Mouse (Mus musculus): Measurements from ENCODE around the gene Parp4.
A peak's percentile ranks its signal among the peaks of the same experiment; 100 is the strongest.

Gene Parp4

DNA sequence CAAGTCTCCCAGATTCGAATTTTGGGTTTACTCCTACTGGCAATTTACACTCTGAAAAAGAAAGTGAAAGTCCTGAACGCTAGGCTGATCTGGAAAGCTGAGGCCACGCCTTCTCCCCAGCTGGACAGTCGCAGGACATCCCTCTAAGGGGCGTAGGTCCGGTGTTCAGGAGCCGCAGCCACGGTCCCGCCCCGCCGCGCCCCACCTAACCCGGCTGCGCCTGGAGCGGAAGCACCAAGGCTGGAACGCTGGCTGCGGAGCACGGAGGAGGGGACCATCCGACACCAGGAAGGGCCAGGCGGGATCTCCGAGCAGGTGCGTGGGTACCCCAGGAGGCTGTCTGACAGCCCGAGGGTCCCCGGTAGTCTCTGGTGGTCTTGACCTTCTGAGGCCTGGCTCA, at the start of gene Parp4, which contains the start of gene Cenpj:
Gene Parp4, plus strand, starts transcription at position 204 of the 400 bp plus-strand sequence.
Gene Cenpj, minus strand, starts transcription at position 10 of the 400 bp plus-strand sequence.
- DNase-seq (ENCODE audit: low read depth, low spot score): peak; percentile 84

DNA sequence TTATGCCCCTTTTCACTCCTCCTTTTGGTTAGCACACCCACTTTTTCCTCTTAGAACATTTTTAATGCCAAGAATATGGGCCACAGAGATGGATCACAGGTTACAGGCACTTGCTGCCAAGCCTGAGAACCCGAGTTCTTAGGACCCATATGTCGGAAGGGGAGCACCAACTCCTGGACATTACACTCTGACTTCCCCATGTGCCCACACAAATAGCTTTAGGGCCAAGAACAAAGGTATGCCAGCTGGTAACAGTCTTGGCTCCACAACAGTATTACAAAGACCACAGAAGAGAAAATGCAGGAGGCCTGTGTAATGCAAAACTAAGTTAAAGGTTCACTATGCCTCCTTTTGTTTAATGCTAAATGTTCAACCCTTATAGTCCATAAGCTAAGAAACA, 44.6 kb upstream of the Parp4 start:
- peak; percentile 86 for DNase-seq (ENCODE audit: low read depth, low spot score)

DNA sequence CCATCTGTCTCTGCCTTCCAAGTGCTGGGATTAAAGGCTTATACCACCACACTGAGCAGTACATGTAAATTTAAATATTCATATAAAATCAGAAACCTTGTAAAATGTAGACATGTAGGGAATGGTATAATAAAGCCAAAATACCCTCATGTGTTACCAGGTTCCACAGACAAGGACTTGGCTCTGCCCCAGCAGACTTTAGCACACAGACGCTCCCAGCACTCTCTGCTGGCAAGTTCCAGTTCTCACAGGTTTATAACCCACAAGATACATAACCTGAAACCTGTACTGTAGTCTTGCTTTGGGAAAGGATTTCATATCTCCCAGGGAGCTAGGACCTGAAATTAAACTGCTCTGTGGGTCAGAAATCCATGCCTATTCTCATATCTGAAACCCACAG, 30.5 kb upstream of the Parp4 start:
- DNase-seq (ENCODE audit: low read depth, low spot score): peak; percentile 6

DNA sequence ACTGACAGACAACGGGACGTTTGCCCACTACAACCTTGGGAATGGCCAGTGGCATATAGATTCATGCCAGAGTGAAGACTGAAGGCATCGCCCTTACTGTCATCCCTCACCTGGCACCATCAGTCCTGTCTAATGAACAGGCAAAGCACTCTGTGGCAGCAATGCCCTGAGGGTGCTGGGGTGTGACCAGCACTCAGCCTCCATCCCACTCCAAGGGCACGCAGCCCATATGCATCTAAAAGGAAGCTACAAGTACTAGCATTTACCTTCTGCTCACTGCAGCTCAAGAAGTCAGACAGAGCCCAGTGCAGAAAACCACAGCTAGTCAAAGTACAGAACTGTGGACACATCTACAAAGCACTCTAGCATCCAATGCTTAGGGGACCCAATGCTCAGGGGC, 29.9 kb upstream of the Parp4 start:
- DNase-seq (ENCODE audit: low read depth, low spot score): no peak

DNA sequence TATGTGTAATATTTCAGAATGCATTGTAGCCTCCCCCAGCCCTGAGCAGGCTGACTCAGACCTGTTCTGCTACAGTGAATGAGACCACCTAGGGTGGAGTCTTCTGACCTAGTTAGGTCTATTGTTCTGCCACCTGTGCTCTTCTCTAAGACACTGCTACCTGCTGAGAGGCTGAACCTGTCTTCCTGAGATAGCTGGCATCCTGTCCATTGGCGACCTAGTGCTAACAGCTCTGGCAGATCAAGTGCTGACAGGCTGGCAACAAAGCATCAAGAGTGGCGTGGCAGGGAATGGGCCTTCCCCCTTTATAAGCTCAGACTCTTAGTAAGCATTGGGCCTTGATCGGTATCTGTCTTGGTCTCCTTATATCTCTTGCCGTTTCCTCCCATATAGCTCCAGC, 24.5 kb upstream of the Parp4 start:
- DNase-seq (ENCODE audit: low read depth, low spot score): peak; percentile 96

DNA sequence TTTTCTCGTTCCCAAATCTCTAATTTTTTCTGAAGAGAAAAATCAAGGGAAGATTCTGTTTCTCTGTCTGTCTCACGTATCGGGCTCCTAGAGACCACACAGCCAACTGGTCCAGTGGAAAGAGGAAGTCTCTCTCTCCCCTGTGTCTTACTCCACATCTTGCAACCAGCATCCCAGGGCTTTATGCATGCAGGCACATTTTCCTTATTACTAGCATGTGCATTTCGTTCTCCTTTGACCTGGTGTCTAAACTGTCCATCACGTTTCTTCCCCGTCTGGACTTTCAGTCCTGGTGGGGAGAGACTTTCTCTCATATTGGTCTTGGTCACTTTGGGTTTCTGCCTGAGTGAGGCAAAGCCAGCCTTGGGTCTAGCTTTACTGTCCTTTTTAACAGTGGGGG, 22.5 kb upstream of the Parp4 start:
- DNase-seq (ENCODE audit: low read depth, low spot score): no peak

DNA sequence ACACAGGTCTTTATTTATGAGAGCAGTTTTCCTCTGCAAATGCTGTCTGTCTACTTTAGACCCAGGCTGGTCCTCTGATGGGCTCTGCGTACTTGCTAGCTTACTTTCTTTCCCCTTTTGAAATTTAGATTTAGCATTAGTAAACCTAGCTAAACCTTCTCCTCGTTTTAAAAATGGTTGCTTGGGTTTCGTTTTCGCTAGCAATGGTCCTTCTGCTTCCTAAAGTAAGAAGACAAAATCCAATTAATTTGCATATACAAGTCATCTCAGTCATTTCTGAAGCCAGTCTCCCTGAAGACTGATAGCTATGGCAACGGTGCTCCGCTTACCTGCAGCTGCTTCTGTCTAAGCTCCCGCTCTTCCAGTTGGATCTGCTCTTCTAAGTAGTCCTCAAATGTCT, 22.1 kb upstream of the Parp4 start:
- no peak for DNase-seq (ENCODE audit: low read depth, low spot score)

DNA sequence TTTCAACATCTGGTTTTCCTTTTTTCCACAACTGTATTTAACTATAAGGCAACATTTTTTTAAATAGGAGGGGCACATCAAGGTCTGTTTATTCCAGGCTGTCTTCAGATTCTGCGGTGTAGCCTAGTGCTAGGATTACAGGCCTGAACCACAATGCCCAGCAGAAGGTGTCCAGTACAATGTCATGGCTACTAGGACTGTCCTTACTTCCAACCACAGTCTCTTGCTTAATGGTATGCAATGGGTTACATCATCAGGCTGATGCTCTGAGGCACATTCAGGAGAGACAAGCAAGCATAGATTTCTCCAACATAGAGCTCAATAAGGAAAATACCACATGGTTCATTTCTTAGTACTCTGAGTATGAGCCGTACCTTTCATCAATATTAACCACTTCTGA, 20.7 kb upstream of the Parp4 start:
- no peak for DNase-seq (ENCODE audit: low read depth, low spot score)

DNA sequence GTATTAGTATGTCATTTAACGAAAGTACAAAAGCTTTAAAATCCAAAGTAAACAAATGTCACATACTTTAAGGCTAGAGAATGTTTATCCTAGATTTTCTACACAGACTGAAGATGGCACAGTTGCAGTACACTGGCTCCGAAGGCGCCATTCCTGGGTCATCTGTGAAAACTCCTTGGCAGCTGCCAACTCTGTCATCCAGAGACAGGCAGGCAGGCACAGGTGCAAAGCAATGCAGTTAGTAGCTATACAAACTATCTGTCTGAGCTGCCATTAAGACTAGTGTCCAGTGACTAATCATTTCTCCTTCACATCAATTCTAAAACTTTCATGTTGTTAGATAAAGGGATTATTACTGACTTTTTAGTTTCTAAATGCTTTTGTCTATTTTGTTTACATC, 16.3 kb upstream of the Parp4 start:
- no peak for DNase-seq (ENCODE audit: low read depth, low spot score)

DNA sequence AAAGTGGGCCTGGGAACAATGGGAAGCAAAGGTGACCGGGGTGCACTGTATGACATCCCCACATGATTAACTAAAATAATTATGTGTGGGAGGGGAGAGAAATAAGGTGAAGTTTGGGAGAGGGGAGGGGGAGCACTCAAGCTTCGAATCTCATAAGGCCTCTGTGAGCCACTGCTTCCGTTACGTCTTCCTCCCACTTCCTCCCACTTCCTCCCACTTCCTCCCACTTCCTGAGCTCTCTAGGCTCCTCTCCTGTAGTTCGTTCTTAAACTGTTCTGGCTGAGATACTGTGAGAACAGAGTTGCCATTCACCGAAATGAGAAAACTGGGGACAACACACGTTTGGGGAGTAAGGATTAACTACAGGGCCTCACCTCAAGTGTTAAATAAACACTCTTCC, 7.9 kb upstream of the Parp4 start:
- peak; percentile 20 for DNase-seq (ENCODE audit: low read depth, low spot score)

DNA sequence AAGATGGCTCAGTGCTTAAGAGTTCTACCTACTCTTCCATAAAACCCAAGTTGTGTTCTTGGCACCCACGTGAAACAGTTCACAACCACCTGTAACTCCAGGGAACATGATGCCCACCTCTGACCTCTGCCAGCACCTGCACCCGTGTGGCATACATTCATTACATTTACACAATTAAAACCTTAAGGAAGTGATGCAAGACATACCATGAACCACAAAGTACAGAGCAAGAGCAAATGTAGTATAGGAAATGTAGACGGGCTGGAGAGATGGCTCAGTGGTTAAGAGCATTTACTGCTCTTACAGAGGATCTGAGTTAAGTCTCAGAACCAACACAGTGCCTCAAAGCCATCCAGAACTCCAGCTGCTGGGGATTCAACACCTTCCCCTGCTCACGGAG, 6.4 kb upstream of the Parp4 start:
- no peak for DNase-seq (ENCODE audit: low read depth, low spot score)

DNA sequence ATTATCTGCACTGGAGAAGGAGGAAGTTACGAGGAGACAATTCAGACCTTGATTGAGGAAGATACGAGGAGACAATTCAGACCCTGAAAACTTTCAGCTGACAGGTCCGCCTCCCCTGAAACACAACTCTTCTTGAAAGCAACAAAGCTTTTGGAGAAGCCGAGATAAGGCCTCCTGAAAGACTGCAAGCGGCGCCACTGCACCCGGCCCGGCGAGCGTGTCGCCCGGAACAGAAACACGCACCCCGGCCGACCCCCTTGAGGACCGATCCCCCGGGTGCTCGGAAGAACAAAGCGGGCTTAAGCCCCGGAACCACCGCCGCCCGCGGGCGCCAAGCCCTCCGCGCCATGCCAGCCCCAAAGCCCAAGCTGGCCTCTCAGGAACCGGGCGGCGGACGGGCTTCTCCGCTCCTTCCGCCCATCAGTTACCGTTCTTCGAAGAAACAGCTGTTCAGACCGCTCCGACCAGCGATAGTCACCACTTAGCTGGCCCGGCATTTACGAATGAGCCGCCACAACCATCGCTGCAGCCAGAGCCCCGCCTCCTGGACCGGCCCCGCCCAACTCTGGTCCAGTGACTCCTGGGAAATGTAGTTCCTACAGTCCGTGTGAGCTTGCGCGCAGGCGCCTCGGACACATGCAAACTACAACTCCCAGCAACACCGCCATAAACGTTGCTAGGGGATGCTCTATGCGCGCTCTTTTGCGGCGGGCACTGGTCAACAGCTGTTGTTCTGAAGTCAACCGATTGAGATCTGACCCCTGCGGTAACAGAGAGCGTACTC, 3.9 kb upstream of the Parp4 start:
- DNase-seq (ENCODE audit: low read depth, low spot score): peak; percentile 98

DNA sequence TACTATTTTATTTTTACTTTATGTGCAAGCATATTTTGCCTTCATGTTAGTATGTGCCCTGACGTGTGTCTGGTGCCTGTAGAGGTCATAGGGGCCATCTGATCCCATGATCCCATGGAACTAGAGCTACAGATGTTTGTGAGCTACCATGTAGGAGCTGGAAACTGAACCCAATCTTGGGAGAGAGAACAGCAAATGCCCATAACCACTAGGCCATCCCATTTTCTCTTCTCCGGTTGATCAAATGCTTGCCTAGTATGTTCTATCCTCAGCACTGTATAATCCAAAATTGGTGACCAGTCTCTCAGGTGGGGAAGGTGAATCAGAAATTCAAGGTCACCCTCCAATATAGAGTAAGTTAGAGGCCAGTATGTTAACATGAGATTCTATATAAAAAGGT, 2.9 kb upstream of the Parp4 start:
- DNase-seq (ENCODE audit: low read depth, low spot score): no peak

DNA sequence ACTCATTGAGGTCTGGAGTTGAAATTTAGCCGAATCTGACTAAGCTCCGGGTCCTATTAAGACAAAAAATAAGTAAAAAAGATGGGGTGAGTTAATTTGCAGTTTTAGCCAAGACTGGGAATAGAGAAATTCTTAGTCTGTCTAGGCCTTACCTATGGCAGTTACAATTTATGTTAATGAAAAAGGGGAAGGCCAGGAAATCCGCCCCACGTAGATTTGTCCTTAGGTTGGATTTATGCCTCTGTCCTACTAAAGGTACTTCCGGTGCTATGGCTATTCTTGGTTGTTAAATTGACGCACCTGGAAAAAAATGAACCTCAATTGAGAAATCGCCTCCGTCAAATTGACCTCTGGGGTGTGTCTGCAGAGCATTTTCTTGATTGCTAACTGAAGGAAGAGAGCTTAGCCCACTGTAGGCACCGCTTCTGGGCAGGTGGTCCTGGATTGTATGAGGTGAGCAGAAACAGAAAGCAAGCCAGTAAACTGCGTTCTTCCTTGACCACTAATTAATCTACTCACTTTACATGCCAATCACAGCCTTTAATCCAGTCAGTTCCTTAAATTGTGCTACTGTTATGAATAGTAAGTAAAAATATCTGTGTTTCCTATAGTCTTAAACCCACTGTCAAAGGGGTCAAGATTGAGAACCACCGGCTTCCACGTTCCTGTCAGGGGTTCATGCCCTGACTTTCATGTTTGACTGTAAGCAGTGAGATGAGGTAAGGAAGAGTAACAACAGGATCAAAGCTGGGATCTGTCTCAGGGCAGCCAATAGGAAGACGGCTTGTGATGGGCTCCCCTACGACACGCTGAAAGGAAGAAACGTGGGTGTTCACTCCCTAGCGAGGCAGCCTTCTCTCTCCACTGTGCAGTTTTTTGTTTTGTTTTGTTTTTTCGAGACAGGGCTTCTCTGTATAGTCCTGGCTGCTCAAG, 816 bp downstream of the Parp4 start:
- DNase-seq (ENCODE audit: low read depth, low spot score): no peak

DNA sequence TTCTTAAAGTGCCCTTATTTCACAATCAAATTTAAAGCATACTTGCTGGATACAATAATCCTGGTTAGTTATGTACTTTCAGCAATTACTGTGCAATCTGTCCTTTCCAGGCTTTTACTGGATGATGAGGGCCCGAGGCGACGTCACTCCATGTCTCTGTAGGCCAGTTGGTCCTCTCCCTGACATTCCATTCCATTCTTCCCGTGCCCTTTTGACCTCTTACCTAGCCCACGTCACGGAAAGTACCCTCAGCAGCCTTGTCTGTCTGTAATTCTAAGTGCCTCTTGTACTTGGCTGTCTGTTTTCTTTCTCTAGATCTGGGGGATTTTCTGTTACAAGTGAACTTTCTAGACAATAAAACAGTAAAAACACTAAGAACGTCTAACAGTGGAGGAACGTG, 3.6 kb downstream of the Parp4 start:
- no peak for DNase-seq (ENCODE audit: low read depth, low spot score)

DNA sequence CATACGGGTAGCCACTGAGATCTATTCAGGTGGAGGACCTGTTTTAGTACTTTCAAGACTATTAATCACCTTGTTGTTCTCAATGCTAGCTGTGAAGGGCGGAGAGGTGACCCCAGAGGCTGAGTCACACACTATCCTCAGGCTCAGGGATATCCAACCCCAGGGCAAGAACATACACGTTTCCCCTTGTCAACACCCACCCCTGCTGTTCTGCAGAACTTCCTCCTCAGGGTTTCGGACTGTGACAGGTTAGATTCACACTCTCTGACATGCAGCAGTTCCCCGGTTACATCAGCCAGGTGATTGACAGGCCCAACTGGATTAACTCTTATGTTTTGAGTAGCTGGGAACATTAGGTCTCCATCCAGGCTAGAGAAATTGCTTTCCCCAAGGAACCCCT, 5.7 kb downstream of the Parp4 start:
- DNase-seq (ENCODE audit: low read depth, low spot score): no peak

DNA sequence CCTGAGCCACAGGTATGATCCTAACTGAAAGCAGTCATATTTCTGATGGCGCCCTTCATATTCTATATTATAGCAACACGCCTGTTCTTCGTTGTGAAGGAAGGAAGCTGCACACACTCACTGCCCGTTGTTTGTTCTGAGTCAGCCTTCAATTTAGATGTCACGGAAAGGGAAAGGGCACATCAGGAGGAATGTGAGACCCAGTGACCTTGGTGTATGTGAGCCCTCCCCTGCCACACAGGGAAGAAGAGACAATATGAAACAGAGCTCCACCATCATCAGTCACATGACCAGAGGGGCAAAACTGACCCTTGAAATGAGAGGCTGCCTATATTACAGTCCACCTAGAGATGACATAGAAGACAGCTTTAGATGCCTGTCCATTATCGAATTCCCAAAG, 6.9 kb downstream of the Parp4 start:
- DNase-seq (ENCODE audit: low read depth, low spot score): no peak

DNA sequence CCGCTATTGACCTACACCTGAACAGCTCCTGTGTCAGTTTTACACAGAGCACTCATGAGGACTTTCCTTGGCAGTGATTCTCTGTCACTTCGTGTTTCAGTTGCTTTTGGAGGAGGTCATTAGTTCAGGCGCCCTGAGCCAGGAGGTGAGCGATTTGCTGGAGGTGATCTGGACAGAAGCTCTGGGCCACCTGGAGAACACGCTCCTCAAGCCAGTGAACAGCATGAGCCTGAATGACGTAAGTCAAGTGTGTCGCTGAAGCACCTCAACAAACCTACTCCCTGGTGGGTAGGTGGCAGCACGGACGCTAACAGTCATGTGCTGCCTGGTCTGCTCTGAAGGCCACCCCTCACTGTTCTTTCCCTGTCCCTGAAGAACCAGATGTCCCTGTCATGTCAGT, 16.8 kb downstream of the Parp4 start:
- peak; percentile 70 for DNase-seq (ENCODE audit: low read depth, low spot score)

DNA sequence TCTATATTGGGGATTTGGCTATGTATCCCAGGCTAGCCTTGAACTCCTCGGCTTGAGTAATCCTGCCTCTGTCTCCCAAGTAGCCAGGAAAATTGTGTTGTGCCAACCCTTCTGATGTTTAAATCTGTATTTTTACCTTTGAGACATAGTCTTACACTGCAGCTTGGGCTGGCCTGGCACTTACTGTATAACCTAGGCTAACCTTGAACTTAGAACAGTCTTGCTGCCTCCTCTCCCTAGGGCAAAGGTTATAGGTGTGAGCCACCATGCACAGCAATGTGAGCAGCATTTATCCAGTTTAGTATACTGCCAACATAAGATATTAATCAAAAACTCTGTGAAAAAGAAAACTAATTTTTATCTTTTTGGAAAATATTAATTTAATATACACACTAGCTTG, 19.4 kb downstream of the Parp4 start:
- no peak for DNase-seq (ENCODE audit: low read depth, low spot score)

DNA sequence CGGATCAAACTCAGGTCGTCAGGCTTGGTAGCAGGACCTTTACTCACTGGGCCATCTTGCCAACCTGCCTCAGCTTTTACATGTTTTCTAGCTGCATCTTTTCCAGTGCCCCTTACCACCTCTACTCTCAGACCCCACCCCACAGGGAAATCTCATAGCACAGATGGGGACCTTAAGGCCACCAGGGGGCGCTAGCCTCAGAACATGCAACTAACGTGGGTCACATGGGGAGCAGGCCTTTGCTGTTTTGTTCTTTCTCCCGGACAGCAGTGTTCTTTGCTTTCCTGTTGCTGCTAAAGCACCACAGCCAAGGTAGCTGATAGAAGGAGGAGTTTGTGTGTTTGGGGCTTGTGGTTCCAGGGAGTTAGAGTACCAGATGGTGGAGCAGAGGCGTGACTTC, 23.3 kb downstream of the Parp4 start:
- DNase-seq (ENCODE audit: low read depth, low spot score): peak; percentile 49

DNA sequence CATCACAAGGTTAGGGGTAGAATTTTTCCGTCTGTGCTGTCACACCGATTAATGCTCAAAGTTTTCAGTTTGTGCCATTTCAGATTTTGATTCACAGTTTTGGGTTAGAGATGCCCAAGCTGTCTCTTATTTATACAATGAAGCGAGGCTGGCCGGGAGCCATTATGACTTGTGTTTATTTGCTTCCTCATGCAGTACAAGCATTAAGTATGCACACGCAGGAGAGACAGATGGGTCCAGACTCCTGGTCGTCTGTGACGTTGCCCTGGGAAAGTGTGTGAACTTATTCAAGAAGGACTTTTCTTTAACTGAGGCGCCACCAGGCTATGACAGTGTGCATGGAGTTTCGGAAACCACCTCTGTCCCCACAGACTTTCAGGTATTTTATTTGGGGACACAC, 26.6 kb downstream of the Parp4 start:
- no peak for DNase-seq (ENCODE audit: low read depth, low spot score)

DNA sequence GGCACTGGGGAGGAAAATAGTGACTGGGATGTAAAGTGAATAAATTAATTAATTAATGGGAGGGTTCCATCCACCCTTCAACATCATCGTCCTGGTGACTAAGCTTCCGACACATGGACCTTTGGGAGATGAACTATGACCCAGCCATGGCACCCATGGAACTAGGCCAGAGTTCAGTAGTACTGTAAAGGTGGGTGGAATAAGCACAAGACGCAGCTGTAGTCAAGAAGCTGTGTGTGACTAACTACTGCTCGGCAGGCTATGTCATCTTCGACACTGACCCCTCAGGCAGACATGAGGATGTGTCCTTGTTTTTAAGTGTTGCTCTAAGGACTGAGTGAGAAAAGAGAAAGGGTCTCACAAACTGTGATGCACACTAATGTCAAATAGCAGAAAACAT, 29.0 kb downstream of the Parp4 start:
- DNase-seq (ENCODE audit: low read depth, low spot score): no peak

DNA sequence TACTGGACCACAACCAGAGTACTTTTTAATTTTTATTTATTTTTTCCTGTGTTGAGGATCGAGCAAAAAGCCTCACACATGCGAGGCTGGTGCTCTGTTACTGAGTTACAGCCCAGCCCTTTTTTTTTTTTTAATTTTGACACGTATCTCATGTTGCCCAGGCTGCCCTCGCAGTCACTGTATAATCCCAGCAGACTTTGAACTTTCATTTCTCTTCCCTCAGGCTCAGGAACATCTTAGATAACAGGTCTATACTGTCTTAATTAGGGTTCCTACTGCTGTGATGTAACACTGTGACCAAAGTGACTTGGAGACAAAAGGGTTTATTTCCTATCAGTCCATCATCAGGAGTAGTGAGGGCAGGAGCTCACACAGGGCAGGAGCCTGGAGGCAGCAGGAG, 29.7 kb downstream of the Parp4 start:
- DNase-seq (ENCODE audit: low read depth, low spot score): no peak
